Mouse (Mus musculus) liver, adult 2 months (tissue): ENCODE measurements around the gene Abhd14a.

ENCODE experiments used
- CTCF ChIP-seq: fragments of 200-500 bp; IDR thresholded peaks from 2 replicates; pipeline ENCODE4 v1.5.1; 2011; ENCODE audit warnings: low read depth, low read length, control low read depth
- POLR2A ChIP-seq: fragments of 200-500 bp; IDR thresholded peaks from 2 replicates; pipeline ENCODE4 v1.6.1; 2011; ENCODE audit warnings: low read length, control low read depth; ENCODE audit not compliant: insufficient read depth; ENCODE audit errors: extremely low read depth

GRCm38 (mm10) chr9:106449947-106450346 lies 2.5 kb upstream of the Abhd14a start:
- no peak for TF ChIP-seq POLR2A
- no peak for TF ChIP-seq CTCF
